Mouse (Mus musculus) liver, embryonic 14.5 days (tissue): ENCODE measurements around the gene Fpr1. TPM values are rescaled to one million over a fixed set of nuclear protein-coding genes. Genes with fewer than 3 reads are reported as not detected.
A peak's percentile ranks its signal among the peaks of the same experiment; 100 is the strongest.
"Not testable (repeated sequence)": the region's sequence is repeated elsewhere in the genome, so short reads cannot be mapped to it uniquely, and the experiment has no call there.

ENCODE experiments used
- ATAC-seq: fragments of 200-750 bp; cut with Nextera tagmentation; 2 replicates; pipeline ENCODE4 v1.8.0; 2017; ENCODE audit warnings: moderate number of reproducible peaks, mild to moderate bottlenecking, moderate library complexity; ENCODE audit not compliant: insufficient read depth
- DNase-seq, 3 experiments: peaks; one replicate each; pipeline ENCODE4 v3.0.0-alpha.2; 2012 to 2013; ENCODE audit warnings: low read depth in 3 of 3, low spot score in 3 of 3
- H3K27ac ChIP-seq: fragments of 300-500 bp; sonication (generic); 2 replicates; pipeline ENCODE4 v1.5.1; 2014; ENCODE audit warnings: moderate library complexity, mild to moderate bottlenecking, control low read depth, inconsistent platforms
- H3K27me3 ChIP-seq: fragments of 300-500 bp; sonication (generic); 2 replicates; pipeline ENCODE4 v1.6.1; 2014; ENCODE audit warnings: mild to moderate bottlenecking, low read length, moderate library complexity; ENCODE audit not compliant: control insufficient read depth, insufficient read depth
- H3K36me3 ChIP-seq: fragments of 300-500 bp; sonication (generic); replicated peaks from 2 replicates; pipeline ENCODE4 v1.6.1; 2014; ENCODE audit warnings: low read depth; ENCODE audit not compliant: control insufficient read depth, insufficient read depth
- H3K4me1 ChIP-seq, 2 experiments: fragments of 200-500 bp in 1 of 2; fragments of 300-500 bp in 1 of 2; sonication (generic) in 1 of 2; replicated peaks; 2 replicates each; pipeline ENCODE4 v1.6.1; 2012 to 2014; ENCODE audit warnings: antibody characterized with exemption in 1 of 2, inconsistent platforms in 1 of 2, low read length in 1 of 2; ENCODE audit not compliant: control insufficient read depth in 2 of 2, insufficient read depth in 2 of 2
- H3K4me2 ChIP-seq: fragments of 300-500 bp; sonication (generic); 2 replicates; pipeline ENCODE4 v1.6.1; 2014; ENCODE audit warnings: low read depth, mild to moderate bottlenecking, control low read depth, moderate library complexity
- H3K4me3 ChIP-seq, 2 experiments: fragments of 200-500 bp in 1 of 2; fragments of 300-500 bp in 1 of 2; sonication (generic) in 1 of 2; 2 replicates each; pipeline ENCODE4 v1.5.1; 2012 to 2014; ENCODE audit warnings: low read depth in 2 of 2, low read length in 2 of 2, mild to moderate bottlenecking in 2 of 2, control low read depth in 1 of 2, inconsistent platforms in 1 of 2, moderate library complexity in 1 of 2; ENCODE audit not compliant: insufficient read depth in 1 of 2
- H3K9ac ChIP-seq: fragments of 300-500 bp; sonication (generic); replicated peaks from 2 replicates; pipeline ENCODE4 v1.6.1; 2014; ENCODE audit warnings: mild to moderate bottlenecking, control low read depth, moderate library complexity
- H3K9me3 ChIP-seq: fragments of 300-500 bp; sonication (generic); 2 replicates; pipeline ENCODE4 v1.6.1; 2016; ENCODE audit warnings: low read length, mixed read lengths; ENCODE audit not compliant: control insufficient read depth
- CTCF ChIP-seq: IDR thresholded peaks from 2 replicates; pipeline ENCODE4 v1.5.1; 2016; ENCODE audit warnings: antibody characterized with exemption, low read depth, control low read depth
- EP300 ChIP-seq: IDR thresholded peaks from 2 replicates; pipeline ENCODE4 v1.6.1; 2016; ENCODE audit warnings: antibody characterized with exemption, low read depth
- WGBS: fragments of 180-500 bp; shearing (Covaris S2); extraction: QIAGEN DNeasy Blood & Tissue Kit; methylation state at CpG from one replicate; pipeline ENCODE4 v1.1.7; 2014; ENCODE audit not compliant: insufficient replicate concordance; 5-methylcytosine and 5-hydroxymethylcytosine counted together
- polyA plus RNA-seq, 2 experiments: library from polyadenylated mRNA; depleted of rRNA in 1 of 2; stranded (reverse) in 1 of 2; unstranded in 1 of 2; fragments of >200 nt; fragmentation: Nextera tagmentation in 1 of 2; extraction: Ambion mirVana in 1 of 2; gene quantifications; 2 replicates each; pipeline versions ENCODE4 v1.2.1 to v1.2.3; 2012 to 2014

Fpr1 gene
- polyA plus RNA-seq, 2 experiments: 2.1 to 2.7 TPM

- 43% methylated on average over 8 of the region's 8 CpGs for WGBS
- no peaks in the 10 kb centered on the region for H3K4me1 ChIP-seq
- H3K9ac ChIP-seq: no peak within 1 kb of the TSS
- H3K4me2 ChIP-seq: no peak within 1 kb of the TSS
- TF ChIP-seq EP300 (no peak), CTCF (no peak)
- no peak for ATAC-seq
- no peak for DNase-seq
- H3K9me3 ChIP-seq: no peaks in the 10 kb centered on the region
- peaks cover 3% of the 10 kb centered on the region for H3K27me3 ChIP-seq
- H3K4me3 ChIP-seq: no peak within 1 kb of the TSS
- H3K27ac ChIP-seq: no peak within 1 kb of the TSS
- no peaks in the 10 kb centered on the region for H3K36me3 ChIP-seq
These were observed 28.5 kb downstream of the Fpr1 start, which contains the start of gene Has1 for GRCm38 (mm10) chr17:17855064-17855838. Gene Has1, minus strand, starts transcription at chr17:17855205.

GRCm38 (mm10) chr17:17849906-17850712 is 33.6 kb downstream of the Fpr1 start:
- Histone ChIP-seq H3K27me3 (peaks cover 5% of the 10 kb centered on the region), H3K36me3 (no peaks in the 10 kb centered on the region), H3K9me3 (no peaks in the 10 kb centered on the region), H3K4me3 (no peak overlapping the region), H3K27ac (no peak overlapping the region), H3K9ac (no peak overlapping the region), H3K4me1 (no peaks in the 10 kb centered on the region), H3K4me2 (no peak overlapping the region)
- ATAC-seq (no peak), DNase-seq (no peak)
- TF ChIP-seq EP300: no peak
- TF ChIP-seq CTCF: no peak
- WGBS: 25% methylated on average over 54 of the region's 55 CpGs

- no peak for TF ChIP-seq CTCF
- 0 out of 2 replicates have a peak, but pooled peaks have one; percentile 32 for TF ChIP-seq EP300
- no peak for DNase-seq
- Histone ChIP-seq H3K36me3 (no peaks in the 10 kb centered on the region), H3K4me2 (no peak overlapping the region), H3K4me1 (no peaks in the 10 kb centered on the region), H3K27ac (no peak overlapping the region), H3K27me3 (peaks cover 5% of the 10 kb centered on the region), H3K9me3 (no peaks in the 10 kb centered on the region), H3K4me3 (no peak overlapping the region), H3K9ac (no peak overlapping the region)
- ATAC-seq: peak; percentile 67
- WGBS: 13% methylated on average over 2 of the region's 2 CpGs
These were observed 34.8 kb downstream of the Fpr1 start for GRCm38 (mm10) chr17:17848988-17849387.

GRCm38 (mm10) chr17:17845187-17846027 is 38.3 kb downstream of the Fpr1 start:
- H3K4me2 ChIP-seq: no peak overlapping the region
- TF ChIP-seq CTCF (peak; percentile 34; the same call in 1 of the 2 replicates), EP300 (no peak)
- H3K4me3 ChIP-seq: no peak overlapping the region
- H3K27me3 ChIP-seq: peaks cover 4% of the 10 kb centered on the region
- no peaks in the 10 kb centered on the region for H3K9me3 ChIP-seq
- no peak overlapping the region for H3K27ac ChIP-seq
- DNase-seq (no peak), ATAC-seq (no peak)
- H3K4me1 ChIP-seq: no peaks in the 10 kb centered on the region
- H3K36me3 ChIP-seq: no peaks in the 10 kb centered on the region
- H3K9ac ChIP-seq: no peak overlapping the region
- WGBS: 56% methylated on average over 10 of the region's 10 CpGs

- not testable (repeated sequence) for ATAC-seq
These were observed 39.1 kb downstream of the Fpr1 start for GRCm38 (mm10) chr17:17844606-17845005.

More at GRCm38 (mm10) chr17:17844606-17845005, 39.1 kb downstream of the Fpr1 start:
- not testable (repeated sequence) for H3K27ac ChIP-seq, H3K36me3 ChIP-seq, DNase-seq, H3K9ac ChIP-seq, H3K27me3 ChIP-seq, H3K4me1 ChIP-seq, H3K4me2 ChIP-seq, H3K4me3 ChIP-seq, H3K9me3 ChIP-seq
- WGBS: 56% methylated on average over 3 of the region's 3 CpGs
